Mouse (Mus musculus): ENCODE results near the gene Zyg11a. TPM values are rescaled to one million over a fixed set of nuclear protein-coding genes. Genes with fewer than 3 reads are reported as not detected.

Zyg11a gene
- not detected in 2 replicates for total RNA-seq (2017)

DNA sequence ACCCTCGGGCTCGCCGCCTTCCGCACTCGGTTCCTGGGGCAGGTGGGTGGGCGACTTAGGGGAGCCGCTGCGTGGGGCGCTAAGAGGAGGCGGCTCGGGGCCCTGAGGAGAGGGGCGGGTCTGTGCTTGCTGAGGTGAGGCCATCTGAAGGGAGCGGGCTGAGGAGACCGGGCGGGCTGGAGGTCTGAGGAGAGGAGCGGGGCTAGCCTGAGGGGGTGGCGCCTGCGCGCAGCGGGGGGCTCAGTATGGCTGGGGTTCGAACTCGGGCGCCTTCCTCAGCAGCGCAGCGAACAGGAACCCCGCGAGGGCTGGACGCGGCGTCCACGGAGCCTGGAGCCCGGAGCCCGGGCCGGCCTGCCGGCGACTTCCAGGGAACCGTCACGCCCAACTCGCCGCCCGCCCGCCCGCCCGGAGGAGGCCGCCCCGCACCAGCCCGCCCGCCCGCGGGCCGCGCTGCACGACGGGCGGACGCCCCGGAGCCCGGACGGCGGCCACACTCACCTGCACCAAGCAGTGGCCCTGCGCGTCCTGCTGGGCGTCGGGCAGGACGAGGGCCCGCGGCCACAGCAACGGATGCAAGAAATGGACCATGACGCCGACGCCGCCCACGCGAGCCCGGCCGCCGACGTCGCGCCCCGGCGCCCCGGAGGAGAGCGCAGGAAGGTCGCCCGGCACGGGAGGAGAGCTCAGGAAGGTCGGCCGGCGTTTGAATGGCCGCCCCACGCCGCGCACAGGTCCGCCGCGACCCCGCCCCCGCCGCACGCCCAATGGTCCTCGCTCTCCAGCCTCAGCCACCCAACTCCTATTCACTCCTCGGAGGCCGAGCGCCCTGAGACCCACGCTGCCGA is at the start of gene Zyg11a:
Gene Zyg11a, minus strand, starts transcription at position 717 of the 848 bp plus-strand sequence.
- no peak for ATAC-seq (replicated peaks in 1 of 2; ENCODE audit: insufficient read depth in 1 of 2, low FRiP score in 2 of 2, low TSS enrichment in 1 of 2, low read depth in 1 of 2, poor library complexity in 2 of 2, severe bottlenecking in 2 of 2)

DNA sequence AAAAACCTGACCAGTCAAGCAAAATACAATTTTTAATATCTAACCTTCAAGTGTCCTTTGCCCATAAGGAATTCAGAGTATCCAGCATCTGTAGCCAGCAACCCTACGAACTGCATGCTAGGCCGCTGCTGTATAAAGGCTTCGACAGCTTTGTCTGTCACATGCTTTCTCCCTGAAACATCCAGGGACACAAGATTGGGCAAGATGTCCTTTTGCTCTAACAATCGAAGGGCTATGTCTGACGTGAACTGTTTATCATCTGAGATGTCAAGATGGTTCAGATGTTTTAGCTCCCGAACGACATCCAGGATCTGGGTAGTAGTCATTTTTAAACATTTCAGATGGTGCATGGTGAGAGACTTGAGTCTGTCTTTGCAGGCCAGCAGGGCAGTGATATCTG is 47.9 kb upstream of the Zyg11a start:
- no peak for ATAC-seq (replicated peaks in 1 of 2; ENCODE audit: insufficient read depth in 1 of 2, low FRiP score in 2 of 2, low TSS enrichment in 1 of 2, low read depth in 1 of 2, poor library complexity in 2 of 2, severe bottlenecking in 2 of 2)

DNA sequence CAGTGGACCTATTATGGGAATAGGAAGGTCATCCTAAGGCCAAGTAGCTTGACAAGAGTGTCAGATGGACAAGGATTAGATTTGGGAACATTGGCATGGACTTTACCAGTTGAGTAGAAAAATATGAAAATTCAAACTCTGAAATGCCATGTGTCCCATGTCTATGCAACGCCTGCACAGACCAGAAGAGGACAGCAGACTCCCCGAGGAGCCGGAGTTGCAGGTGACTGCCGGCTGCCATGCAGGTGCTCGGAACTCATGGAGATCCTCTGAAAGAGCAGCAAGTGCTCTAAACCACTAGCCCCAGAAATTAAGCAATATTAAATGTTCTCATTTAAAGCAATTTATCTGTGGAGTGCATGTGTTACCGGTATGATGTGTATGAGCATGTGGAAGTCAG is 35.5 kb upstream of the Zyg11a start:
- no peak for ATAC-seq (replicated peaks in 1 of 2; ENCODE audit: insufficient read depth in 1 of 2, low FRiP score in 2 of 2, low TSS enrichment in 1 of 2, low read depth in 1 of 2, poor library complexity in 2 of 2, severe bottlenecking in 2 of 2)

- ATAC-seq (replicated peaks in 1 of 2; ENCODE audit: insufficient read depth in 1 of 2, low FRiP score in 2 of 2, low TSS enrichment in 1 of 2, low read depth in 1 of 2, poor library complexity in 2 of 2, severe bottlenecking in 2 of 2) = no peak; a peak in 1 of 4 replicates
Observed at GRCm38 (mm10) chr4:108250501-108250900, 32.7 kb upstream of the Zyg11a start.

DNA sequence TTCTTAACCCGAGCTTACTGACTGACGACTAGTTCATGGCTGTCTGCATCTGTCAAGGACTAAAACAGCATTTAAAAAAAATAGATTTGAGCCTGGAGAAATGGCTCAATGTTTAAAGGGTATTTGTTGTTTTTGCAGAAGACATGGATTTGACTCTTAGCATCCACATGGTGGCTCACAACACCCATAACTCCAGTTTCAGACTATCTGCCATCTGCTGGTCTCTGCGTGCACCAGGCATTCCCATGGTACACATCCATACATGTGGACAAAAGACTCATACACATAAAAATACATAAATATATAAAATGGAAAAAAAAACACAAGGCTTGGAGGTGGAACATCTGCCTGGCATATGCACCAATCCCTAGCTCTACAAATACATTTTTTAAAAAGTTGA is 31.5 kb upstream of the Zyg11a start:
- no peak for ATAC-seq (replicated peaks in 1 of 2; ENCODE audit: insufficient read depth in 1 of 2, low FRiP score in 2 of 2, low TSS enrichment in 1 of 2, low read depth in 1 of 2, poor library complexity in 2 of 2, severe bottlenecking in 2 of 2)

GRCm38 (mm10) chr4:108233654-108234053 is 15.8 kb upstream of the Zyg11a start:
- no peak for ATAC-seq (replicated peaks in 1 of 2; ENCODE audit: insufficient read depth in 1 of 2, low FRiP score in 2 of 2, low TSS enrichment in 1 of 2, low read depth in 1 of 2, poor library complexity in 2 of 2, severe bottlenecking in 2 of 2)

DNA sequence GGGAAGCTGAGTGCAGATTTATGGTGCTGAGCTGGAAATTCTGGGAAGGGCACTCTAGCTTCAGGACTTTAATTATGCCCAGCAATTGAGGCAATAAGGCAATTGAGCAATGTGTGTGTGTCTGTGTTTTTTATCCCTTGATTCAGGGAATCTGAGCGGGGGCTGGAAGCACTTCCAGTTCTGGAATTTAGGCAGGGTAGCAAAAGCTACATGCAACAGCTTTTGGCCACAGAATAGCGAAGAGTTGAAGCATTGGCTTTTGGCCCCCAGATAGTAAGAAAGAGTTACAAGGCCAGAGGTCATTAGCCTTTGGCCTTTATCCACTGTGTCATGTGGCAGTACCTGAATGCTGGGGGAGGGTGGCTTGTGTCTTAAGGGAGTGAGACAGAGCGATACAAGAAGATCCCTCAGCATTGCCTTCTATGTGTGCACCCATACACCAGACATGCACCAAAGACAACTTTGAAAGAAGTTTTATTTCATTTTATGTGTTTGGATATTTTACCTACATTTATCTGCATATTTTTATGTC is 7.6 kb upstream of the Zyg11a start:
- ATAC-seq (replicated peaks in 1 of 2; ENCODE audit: insufficient read depth in 1 of 2, low FRiP score in 2 of 2, low TSS enrichment in 1 of 2, low read depth in 1 of 2, poor library complexity in 2 of 2, severe bottlenecking in 2 of 2) = no peak

- ATAC-seq (replicated peaks in 1 of 2; ENCODE audit: insufficient read depth in 1 of 2, low FRiP score in 2 of 2, low TSS enrichment in 1 of 2, low read depth in 1 of 2, poor library complexity in 2 of 2, severe bottlenecking in 2 of 2) = no peak
Observed at GRCm38 (mm10) chr4:108222507-108222906, 4.7 kb upstream of the Zyg11a start.

DNA sequence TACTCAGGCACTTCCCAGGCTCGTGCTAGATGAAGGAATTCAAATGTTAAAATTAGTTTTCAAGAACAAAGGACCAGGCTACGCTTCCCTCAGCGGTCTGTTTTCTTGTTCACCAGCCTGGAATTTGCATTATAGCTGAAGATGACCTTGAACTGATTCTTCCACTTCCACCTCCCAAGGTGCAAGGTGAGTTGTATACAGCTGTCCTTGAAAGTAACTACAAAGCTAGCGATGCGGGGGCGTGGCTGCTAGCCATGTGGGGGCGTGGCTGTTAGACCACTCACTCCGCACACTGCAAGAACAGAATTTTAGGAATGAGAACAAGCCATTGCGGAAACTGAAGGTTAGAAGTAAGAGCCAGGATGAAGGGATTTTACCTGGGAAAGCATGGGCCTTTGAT is 1.2 kb upstream of the Zyg11a start:
- ATAC-seq (replicated peaks in 1 of 2; ENCODE audit: insufficient read depth in 1 of 2, low FRiP score in 2 of 2, low TSS enrichment in 1 of 2, low read depth in 1 of 2, poor library complexity in 2 of 2, severe bottlenecking in 2 of 2) = no peak

DNA sequence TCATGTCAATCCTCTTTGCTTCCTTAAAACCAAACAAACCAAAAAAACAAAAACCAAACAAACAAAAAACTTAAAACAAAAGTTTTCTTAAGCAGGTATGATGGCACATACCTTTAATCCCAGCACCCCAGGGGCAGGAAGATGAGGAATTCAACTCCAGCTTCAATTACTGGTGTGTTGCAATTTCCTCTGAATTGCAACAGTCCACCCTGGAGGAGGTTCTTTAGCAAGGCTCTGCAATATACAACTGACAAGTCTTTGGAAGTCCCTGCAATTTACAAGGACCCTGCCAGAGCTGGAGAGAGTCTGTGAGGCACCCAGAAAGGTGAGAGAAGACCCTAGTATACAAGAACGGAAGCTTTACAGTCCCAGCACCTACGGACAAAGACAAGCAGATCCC is 4.8 kb downstream of the Zyg11a start:
- ATAC-seq (replicated peaks in 1 of 2; ENCODE audit: insufficient read depth in 1 of 2, low FRiP score in 2 of 2, low TSS enrichment in 1 of 2, low read depth in 1 of 2, poor library complexity in 2 of 2, severe bottlenecking in 2 of 2) = no peak

GRCm38 (mm10) chr4:108204629-108205028 is 13.2 kb downstream of the Zyg11a start:
- ATAC-seq (replicated peaks in 1 of 2; ENCODE audit: insufficient read depth in 1 of 2, low FRiP score in 2 of 2, low TSS enrichment in 1 of 2, low read depth in 1 of 2, poor library complexity in 2 of 2, severe bottlenecking in 2 of 2) = no peak

DNA sequence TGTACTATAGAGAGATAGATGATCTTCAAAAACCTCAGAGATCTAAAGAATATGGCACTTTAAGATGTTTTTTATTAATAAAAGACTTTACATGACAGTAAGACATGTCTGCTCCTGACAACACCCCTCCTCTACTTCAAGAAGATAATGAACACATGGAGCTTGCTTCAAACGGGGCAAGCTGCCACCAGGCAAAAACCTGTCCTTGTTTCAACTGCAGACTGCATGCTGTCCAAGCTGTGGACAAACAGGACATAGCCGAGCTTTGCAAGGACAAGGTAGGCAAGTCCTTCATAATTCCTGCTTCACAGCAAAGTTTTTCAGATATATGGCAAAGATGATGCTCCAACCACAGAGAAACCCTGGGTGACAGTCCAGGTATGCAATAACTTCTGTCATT is 18.6 kb downstream of the Zyg11a start:
- ATAC-seq (replicated peaks in 1 of 2; ENCODE audit: insufficient read depth in 1 of 2, low FRiP score in 2 of 2, low TSS enrichment in 1 of 2, low read depth in 1 of 2, poor library complexity in 2 of 2, severe bottlenecking in 2 of 2) = no peak

- ATAC-seq (replicated peaks in 1 of 2; ENCODE audit: insufficient read depth in 1 of 2, low FRiP score in 2 of 2, low TSS enrichment in 1 of 2, low read depth in 1 of 2, poor library complexity in 2 of 2, severe bottlenecking in 2 of 2) = no peak
Observed at GRCm38 (mm10) chr4:108196277-108196855, 21.5 kb downstream of the Zyg11a start.

DNA sequence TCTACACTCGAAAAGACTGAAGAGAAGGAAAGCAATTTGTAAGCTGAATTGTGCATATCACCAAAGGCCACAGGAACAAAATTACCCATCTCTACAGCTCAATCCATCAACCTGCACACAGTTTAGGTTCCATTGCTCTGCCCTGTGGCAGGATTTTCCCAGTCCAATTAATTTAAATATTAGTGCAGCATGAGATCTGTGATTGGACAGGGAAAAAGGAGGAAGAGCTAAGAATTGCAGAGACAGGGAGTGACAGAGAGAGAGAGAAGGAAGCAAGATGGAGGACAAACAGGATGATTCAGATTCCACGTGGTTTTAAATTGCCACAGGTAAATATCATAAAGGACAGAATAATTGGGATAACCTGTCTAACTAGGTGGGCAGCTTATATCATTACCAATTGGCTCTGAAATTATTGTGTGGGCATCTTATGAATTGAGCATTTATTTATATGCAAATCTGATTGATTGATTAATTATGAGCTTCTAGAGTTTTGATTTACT is 25.0 kb downstream of the Zyg11a start:
- ATAC-seq (replicated peaks in 1 of 2; ENCODE audit: insufficient read depth in 1 of 2, low FRiP score in 2 of 2, low TSS enrichment in 1 of 2, low read depth in 1 of 2, poor library complexity in 2 of 2, severe bottlenecking in 2 of 2) = no peak

DNA sequence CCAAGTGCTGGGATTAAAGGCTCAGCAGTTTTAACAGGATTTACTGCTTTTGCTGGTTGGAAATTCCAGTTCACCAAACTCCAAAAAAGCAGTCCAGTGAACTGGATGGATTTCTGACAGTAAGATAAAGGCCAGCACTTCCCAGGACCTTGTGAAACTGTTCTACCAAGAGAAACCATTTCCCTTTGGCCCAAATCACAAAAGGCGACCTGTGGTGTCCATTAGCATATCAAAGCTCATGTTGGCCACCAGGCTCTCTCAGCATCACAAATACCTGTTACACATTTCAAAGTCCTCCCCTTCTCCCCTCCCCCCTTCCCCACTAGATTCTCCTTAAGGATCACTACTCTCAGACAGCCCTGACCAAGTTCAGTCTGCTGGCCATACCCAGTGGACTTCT is 35.6 kb downstream of the Zyg11a start:
- no peak for ATAC-seq (replicated peaks in 1 of 2; ENCODE audit: insufficient read depth in 1 of 2, low FRiP score in 2 of 2, low TSS enrichment in 1 of 2, low read depth in 1 of 2, poor library complexity in 2 of 2, severe bottlenecking in 2 of 2)

DNA sequence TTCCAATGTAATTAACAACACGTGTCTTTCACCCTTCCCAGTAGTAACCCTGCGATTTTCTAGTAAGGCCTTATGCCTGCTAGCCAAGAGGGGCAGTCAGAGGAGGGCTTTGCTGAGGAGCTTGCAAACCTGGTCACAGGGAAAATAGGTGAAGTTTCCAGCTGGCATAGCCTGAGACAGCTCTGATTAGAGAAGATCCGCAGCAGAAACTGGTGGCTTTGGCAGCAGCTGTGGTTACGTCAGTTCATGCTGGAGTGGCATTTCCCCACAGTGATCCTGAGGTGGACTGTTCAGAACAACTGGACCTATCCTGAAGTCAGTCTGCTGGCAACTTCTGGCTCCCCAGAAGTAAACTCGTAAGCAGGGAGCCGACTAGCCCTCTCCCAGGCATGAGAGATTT is 49.8 kb downstream of the Zyg11a start:
- ATAC-seq (replicated peaks in 1 of 2; ENCODE audit: insufficient read depth in 1 of 2, low FRiP score in 2 of 2, low TSS enrichment in 1 of 2, low read depth in 1 of 2, poor library complexity in 2 of 2, severe bottlenecking in 2 of 2) = no peak

- no peak for ATAC-seq (replicated peaks in 1 of 2; ENCODE audit: insufficient read depth in 1 of 2, low FRiP score in 2 of 2, low TSS enrichment in 1 of 2, low read depth in 1 of 2, poor library complexity in 2 of 2, severe bottlenecking in 2 of 2)
Observed at GRCm38 (mm10) chr4:108166874-108167273, 51.0 kb downstream of the Zyg11a start.

DNA sequence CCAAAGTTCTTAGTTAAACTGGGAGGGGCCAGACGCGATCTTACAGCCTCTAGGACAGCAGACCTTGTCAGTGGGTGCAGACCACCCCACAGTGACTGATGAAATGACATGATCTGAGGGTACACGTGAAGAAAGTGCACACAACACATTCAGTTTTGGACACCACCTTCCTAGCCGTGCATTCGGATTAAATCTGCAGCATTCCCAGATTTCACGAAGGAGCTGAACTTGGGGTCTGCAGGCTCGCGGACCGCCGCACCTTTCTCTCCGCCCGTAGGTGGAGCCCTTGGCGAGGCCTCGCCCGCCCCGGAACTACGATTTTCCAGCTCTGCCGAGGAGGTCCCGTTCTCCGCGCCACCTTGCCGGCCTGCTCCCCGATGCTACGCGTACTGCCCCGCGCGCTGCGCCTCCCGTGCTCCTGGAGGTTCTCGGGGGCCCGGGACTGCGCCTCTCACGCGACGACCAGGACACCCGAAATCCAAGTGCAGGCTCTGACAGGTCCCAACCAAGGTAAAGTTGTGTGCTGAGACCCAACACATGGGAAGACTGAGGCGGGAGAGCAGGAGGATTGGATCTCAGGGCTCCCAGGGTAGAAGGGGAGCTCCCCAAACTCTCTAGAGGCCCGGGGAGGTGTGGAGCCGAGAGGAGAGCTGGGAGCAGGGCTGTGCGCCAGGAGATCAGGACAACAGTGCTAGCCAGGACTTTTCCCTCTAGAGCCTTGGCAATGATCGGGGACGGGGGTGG is 52.5 kb downstream of the Zyg11a start, which contains the start of gene Echdc2:
Gene Echdc2, plus strand, starts transcription at position 286 of the 744 bp plus-strand sequence.
- peak in 1 of 2 experiments; percentile 45; a peak in 3 of 4 replicates for ATAC-seq (replicated peaks in 1 of 2; ENCODE audit: insufficient read depth in 1 of 2, low FRiP score in 2 of 2, low TSS enrichment in 1 of 2, low read depth in 1 of 2, poor library complexity in 2 of 2, severe bottlenecking in 2 of 2)
